Mouse (Mus musculus) testis, adult 2 months (tissue): Measurements from ENCODE around the gene Tlr9. TPM values are rescaled to one million over a fixed set of nuclear protein-coding genes. Genes with fewer than 3 reads are reported as not detected.
A peak's percentile ranks its signal among the peaks of the same experiment; 100 is the strongest.

Experiments
- H3K27ac ChIP-seq: fragments of 200-500 bp; 2 replicates; pipeline ENCODE4 v1.5.1; 2012; ENCODE audit warnings: low read depth, low read length; ENCODE audit not compliant: control insufficient read depth, insufficient read depth
- H3K27me3 ChIP-seq: fragments of 200-500 bp; 2 replicates; pipeline ENCODE4 v1.6.1; 2012; ENCODE audit warnings: mild to moderate bottlenecking, low read length, moderate library complexity; ENCODE audit not compliant: control insufficient read depth, insufficient read depth
- H3K36me3 ChIP-seq: fragments of 200-500 bp; 2 replicates; pipeline ENCODE4 v1.6.1; 2012; ENCODE audit warnings: mild to moderate bottlenecking, low read length; ENCODE audit not compliant: control insufficient read depth, insufficient read depth
- H3K4me1 ChIP-seq: fragments of 200-500 bp; 2 replicates; pipeline ENCODE4 v1.6.1; 2012; ENCODE audit warnings: low read length; ENCODE audit not compliant: control insufficient read depth, insufficient read depth
- H3K4me3 ChIP-seq: fragments of 200-500 bp; 2 replicates; pipeline ENCODE4 v1.5.1; 2012; ENCODE audit warnings: low read depth, mild to moderate bottlenecking, low read length, moderate library complexity, mixed read lengths; ENCODE audit not compliant: control insufficient read depth
- CTCF ChIP-seq: fragments of 200-500 bp; IDR thresholded peaks from 2 replicates; pipeline ENCODE4 v1.5.1; 2012; ENCODE audit warnings: low read depth, mild to moderate bottlenecking, inconsistent platforms, low read length, moderate library complexity; ENCODE audit not compliant: control insufficient read depth, insufficient read depth, insufficient replicate concordance
- POLR2A ChIP-seq: fragments of 200-500 bp; IDR thresholded peaks from 2 replicates; pipeline ENCODE4 v1.6.1; 2012; ENCODE audit warnings: low read depth, mild to moderate bottlenecking, inconsistent platforms, low read length, moderate library complexity; ENCODE audit not compliant: control insufficient read depth
- polyA plus RNA-seq: library from polyadenylated mRNA; depleted of rRNA; stranded (reverse); fragments of >200 nt; gene quantifications from 2 replicates; pipeline ENCODE4 v1.2.3, GENCODE M21; 2012

Tlr9 gene
- polyA plus RNA-seq, 1 experiment, result 2.7 TPM

DNA sequence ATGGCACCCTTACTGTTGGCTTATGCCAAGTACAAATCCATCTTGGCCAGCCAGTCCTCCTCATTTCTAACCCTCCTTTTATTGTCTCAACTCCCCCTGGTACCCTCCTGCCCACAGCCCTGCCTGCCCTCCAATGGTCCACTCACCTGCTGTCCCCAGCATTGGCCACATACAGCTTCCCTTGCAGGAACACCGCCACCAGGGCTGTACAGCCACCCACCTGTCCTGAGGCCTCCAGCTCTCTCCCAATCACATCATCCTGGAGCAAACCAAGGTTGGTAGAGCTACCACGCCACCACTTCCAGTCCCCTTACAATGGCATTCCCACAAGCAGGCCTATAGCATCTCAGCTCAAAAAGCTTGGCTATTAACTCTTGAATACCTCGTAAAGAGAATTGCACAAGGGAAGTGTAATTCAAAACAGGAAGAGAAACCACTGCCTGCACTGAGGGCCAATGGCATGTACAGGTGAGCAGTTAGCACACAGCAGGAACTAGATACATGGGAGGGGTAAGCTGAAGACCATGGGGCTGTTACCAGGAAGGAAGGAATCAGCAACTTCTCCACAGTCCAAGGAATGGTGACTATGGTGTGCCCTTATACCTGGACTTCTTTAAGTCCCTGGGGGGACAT, 25.2 kb upstream of the Tlr9 start:
- Histone ChIP-seq H3K27ac (no peak overlapping the region), H3K4me1 (peaks cover 27% of the 10 kb centered on the region), H3K27me3 (no peaks in the 10 kb centered on the region), H3K36me3 (no peaks in the 10 kb centered on the region), H3K4me3 (no peak overlapping the region)
- TF ChIP-seq POLR2A (no peak), CTCF (no peak)

DNA sequence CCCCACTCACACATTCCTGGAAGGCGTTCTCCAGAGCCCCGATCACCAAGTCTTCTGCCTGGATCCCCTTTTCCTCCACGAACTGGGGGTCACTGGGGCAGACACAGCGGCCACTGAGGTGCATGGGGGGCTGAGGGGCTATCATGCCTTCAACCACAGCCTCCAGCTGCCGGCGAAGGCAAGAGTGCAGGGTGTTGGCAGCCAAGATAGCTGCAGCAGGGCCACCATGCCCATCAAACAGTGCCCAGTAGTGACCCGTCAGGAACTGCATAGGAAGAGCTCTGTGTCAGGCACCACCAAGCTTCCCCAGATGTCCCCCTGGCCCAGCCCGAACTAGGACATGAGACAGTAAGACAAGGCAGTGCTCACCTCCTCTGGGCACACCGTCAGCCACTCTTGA, 24.7 kb upstream of the Tlr9 start:
- peaks cover 27% of the 10 kb centered on the region for H3K4me1 ChIP-seq
- H3K36me3 ChIP-seq, result no peaks in the 10 kb centered on the region
- TF ChIP-seq CTCF (no peak), POLR2A (no peak)
- no peaks in the 10 kb centered on the region for H3K27me3 ChIP-seq
- no peak overlapping the region for H3K4me3 ChIP-seq
- no peak overlapping the region for H3K27ac ChIP-seq

DNA sequence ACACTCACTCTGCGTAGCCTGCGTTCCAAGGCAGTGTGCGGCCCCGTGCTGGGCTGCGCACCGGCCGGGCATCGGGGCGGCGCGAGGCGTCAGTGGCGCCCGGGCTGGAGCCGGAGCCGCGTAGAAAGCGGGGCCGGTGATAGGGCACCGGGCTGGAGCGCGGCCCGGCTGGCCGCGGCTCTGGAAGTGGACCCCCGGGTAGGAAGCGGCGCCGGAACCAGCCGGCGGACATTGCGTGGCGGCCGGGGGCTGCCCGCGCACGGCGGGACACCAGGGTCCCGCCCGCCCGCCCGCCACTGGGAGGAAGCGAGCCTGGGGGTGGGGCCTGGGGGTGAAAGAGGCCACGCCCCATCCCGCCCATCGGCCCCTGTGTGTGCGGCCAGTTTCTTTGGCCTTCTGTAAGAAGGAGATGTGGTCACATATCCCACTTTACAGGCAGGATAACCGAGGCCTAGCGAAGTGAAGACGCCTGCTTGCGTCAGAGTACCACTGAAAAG, 23.4 kb upstream of the Tlr9 start:
- H3K4me1 ChIP-seq, result peaks cover 29% of the 10 kb centered on the region
- H3K27ac ChIP-seq, result peak overlapping the region; percentile 65; the same call in 1 of the 2 replicates
- H3K27me3 ChIP-seq, result no peaks in the 10 kb centered on the region
- H3K36me3 ChIP-seq, result no peaks in the 10 kb centered on the region
- peak; percentile 17; the same call in 1 of the 2 replicates for TF ChIP-seq POLR2A
- TF ChIP-seq CTCF, result no peak
- peak overlapping the region; percentile 74 for H3K4me3 ChIP-seq

DNA sequence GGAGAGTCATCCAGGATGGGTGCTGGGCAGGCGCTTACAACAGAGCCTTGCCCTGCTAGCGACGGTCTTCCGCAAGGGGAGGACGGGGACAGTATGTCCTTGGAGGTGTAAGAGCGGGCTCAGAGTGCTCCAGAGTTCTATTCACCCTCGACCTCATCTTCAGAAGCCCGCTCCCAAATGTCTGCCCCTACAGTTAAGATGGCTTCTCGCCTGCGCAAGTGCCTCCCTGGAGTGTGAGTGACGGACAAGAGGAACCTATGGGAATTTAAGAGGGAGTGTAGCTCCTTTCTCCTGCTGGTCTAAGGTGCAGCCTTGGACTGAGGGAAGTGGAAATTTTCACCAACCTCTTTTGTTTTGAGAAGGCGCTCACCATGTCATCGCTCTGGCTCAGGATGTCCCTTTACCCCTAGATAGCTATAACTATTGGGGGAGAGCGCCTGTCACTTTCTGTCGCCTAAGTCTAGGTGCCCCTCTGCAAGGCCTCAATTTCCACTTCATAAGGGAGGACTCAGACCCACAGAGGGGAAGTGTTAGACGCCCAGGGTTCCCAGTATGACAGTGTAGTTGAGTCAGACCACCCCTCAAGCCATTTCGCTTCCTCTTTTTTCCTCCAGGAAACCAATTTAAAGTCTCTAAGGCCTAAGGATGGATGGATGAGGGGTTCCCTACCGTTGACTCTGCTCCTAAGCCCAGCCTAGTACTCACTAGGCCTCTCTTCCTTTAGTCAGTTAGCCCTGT, 22.7 kb upstream of the Tlr9 start, which contains the start of gene Ppm1m:
Gene Ppm1m, minus strand, starts transcription at position 212 of the 738 bp plus-strand sequence.
- TF ChIP-seq POLR2A, result no peak; the same call in 1 of the 2 replicates
- TF ChIP-seq CTCF, result no peak
- H3K36me3 ChIP-seq, result no peaks in the 10 kb centered on the region
- H3K4me3 ChIP-seq, result peak within 1 kb of the TSS; percentile 74
- no peaks in the 10 kb centered on the region for H3K27me3 ChIP-seq
- peaks cover 29% of the 10 kb centered on the region for H3K4me1 ChIP-seq
- H3K27ac ChIP-seq, result peak within 1 kb of the TSS; percentile 65

DNA sequence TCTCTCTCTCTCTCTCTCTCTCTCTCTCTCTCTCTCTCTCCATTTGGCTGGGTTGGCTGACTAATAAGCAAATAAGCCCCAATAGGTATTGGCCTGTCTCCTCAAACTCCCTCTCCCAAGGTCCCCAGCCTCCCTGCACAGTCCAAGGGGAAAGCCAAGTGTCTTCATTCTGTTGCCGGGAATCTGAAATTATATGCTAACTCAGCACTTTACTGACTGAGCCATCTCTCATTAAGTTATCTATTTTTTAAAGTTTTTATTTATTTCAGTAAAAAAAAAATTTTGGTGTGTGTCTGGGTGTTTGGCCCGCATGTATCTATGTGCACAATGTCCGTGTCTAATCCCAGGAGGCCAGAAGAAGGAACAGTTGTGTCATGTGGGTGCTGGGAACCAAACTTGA, 20.5 kb upstream of the Tlr9 start:
- H3K27ac ChIP-seq, result no peak overlapping the region
- H3K4me1 ChIP-seq, result peaks cover 27% of the 10 kb centered on the region
- no peak overlapping the region for H3K4me3 ChIP-seq
- no peaks in the 10 kb centered on the region for H3K36me3 ChIP-seq
- no peaks in the 10 kb centered on the region for H3K27me3 ChIP-seq
- TF ChIP-seq CTCF, result no peak
- TF ChIP-seq POLR2A, result no peak

DNA sequence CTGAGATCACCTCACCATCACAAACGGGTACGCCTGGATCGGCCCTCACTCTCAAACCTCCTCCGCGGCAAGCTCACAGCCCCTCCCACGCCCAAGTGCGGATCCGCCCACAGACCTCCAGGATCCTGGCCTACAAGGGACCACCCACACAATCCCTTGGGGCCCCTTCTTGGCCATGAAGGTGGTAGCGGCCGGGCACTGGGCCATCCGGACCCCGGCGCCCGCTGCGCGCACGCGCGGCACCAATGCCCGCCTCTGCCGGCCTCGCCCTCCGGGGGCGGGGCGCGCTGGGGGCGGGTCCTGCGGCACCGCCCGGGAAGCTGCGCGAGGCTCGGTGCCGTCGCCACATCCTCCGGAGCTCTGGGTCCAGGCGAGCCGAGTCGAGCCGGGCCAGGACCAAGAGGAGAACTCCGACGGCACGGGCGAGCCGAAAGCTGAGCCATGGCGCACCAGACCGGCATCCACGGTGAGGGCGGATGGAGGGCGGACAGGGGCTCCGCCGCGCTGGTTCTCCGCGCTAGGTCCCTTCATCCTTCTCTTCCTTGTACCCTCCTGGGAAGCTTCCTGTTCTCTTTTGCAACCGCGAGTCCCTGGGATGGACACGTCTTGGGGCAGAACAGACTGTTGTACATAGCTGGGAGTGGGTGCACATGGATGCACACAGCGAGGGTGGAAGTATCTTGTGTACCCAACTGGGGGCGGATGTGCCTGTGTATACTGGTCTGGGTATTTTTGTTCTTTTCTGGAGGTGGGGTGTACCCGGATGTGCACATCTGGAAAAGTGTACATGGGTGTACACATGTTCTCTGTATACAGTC, 19.4 kb upstream of the Tlr9 start, which contains the start of gene Twf2:
Gene Twf2, plus strand, starts transcription at position 290 of the 818 bp plus-strand sequence.
- Histone ChIP-seq H3K4me3 (peak within 1 kb of the TSS; percentile 79), H3K27me3 (no peaks in the 10 kb centered on the region), H3K27ac (peak within 1 kb of the TSS; percentile 81), H3K36me3 (no peaks in the 10 kb centered on the region), H3K4me1 (peaks cover 22% of the 10 kb centered on the region)
- TF ChIP-seq CTCF (no peak), POLR2A (peak; percentile 24; the same call in 1 of the 2 replicates)
